Mouse (Mus musculus): ENCODE results near the gene Nrp2. TPM values are rescaled to one million over a fixed set of nuclear protein-coding genes. Genes with fewer than 3 reads are reported as not detected.

Gene Nrp2
- polyA plus RNA-seq, 1 experiment from 2014 or later, result 29.3 TPM

- Histone ChIP-seq H3K4me3 (ENCODE audit: low read depth, low read length) (peak overlapping the region; percentile 64), H3K4me1 (replicated peaks; ENCODE audit: control insufficient read depth, insufficient read depth, low read length) (peaks cover 4% of the 10 kb centered on the region; the same call in 1 of the 2 replicates), H3K27ac (ENCODE audit: low read depth, low read length) (no peak overlapping the region), H3K9ac (ENCODE audit: low read depth, low read length) (peak overlapping the region; percentile 69; the same call in 1 of the 2 replicates), H3K9me3 (ENCODE audit: control insufficient read depth, low read length) (no peaks in the 10 kb centered on the region), H3K36me3 (ENCODE audit: control insufficient read depth, insufficient read depth, low read length) (no peaks in the 10 kb centered on the region), H3K27me3 (ENCODE audit: control insufficient read depth, insufficient read depth, low read length) (peaks cover 20% of the 10 kb centered on the region), H3K4me2 (replicated peaks; ENCODE audit: low read depth, low read length) (peak overlapping the region; percentile 86)
- no peak for ATAC-seq (ENCODE audit: low FRiP score)
- WGBS, result 7% methylated on average over 17 of the region's 17 CpGs
- peak; percentile 37 for DNase-seq (ENCODE audit: low spot score)
These were observed 5.1 kb downstream of the Nrp2 start for GRCm38 (mm10) chr1:62707913-62708860.

GRCm38 (mm10) chr1:62709770-62710335, 6.8 kb downstream of the Nrp2 start:
- WGBS, result 44% methylated on average over 5 of the region's 5 CpGs
- no peak for DNase-seq (ENCODE audit: low spot score)
- Histone ChIP-seq H3K9ac (ENCODE audit: low read depth, low read length) (no peak overlapping the region), H3K36me3 (ENCODE audit: control insufficient read depth, insufficient read depth, low read length) (no peaks in the 10 kb centered on the region), H3K27me3 (ENCODE audit: control insufficient read depth, insufficient read depth, low read length) (peaks cover 18% of the 10 kb centered on the region), H3K27ac (ENCODE audit: low read depth, low read length) (no peak overlapping the region), H3K9me3 (ENCODE audit: control insufficient read depth, low read length) (no peaks in the 10 kb centered on the region), H3K4me1 (replicated peaks; ENCODE audit: control insufficient read depth, insufficient read depth, low read length) (peaks cover 2% of the 10 kb centered on the region; the same call in 1 of the 2 replicates), H3K4me3 (ENCODE audit: low read depth, low read length) (no peak overlapping the region), H3K4me2 (replicated peaks; ENCODE audit: low read depth, low read length) (no peak overlapping the region)
- ATAC-seq (ENCODE audit: low FRiP score), result no peak

DNA sequence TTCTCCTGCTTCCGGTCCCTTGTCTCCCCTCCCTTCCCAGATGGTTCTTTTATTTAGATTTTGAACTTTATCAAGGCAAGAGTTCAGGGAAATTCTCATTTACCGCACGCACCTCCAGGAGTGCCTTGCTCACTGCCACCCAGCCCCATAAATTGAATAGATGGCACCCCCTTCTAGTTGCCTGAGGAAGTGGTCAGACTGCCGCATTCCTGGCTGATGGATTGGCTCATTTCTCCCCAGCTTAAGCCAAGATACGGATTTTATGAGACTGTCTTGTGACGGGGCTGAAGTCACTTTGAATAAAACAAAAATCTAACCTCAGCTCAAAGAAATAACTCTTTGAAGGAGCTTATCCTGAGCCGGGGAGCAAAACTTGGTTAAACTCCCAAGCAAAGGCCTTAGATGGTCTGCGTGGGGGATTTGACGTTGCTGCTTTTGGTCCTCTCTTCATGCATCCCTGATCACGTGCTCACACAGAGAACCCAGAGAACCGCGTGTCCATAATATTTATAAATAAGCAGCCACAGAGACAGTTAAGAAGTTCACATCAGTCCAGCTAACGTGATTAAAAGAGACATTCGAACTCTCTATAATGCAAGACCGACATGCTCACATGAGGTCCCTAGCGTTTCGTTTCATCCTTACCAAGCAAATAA, 10.1 kb downstream of the Nrp2 start:
- Histone ChIP-seq H3K27me3 (ENCODE audit: control insufficient read depth, insufficient read depth, low read length) (peaks cover 6% of the 10 kb centered on the region), H3K9ac (ENCODE audit: low read depth, low read length) (no peak overlapping the region), H3K36me3 (ENCODE audit: control insufficient read depth, insufficient read depth, low read length) (no peaks in the 10 kb centered on the region), H3K9me3 (ENCODE audit: control insufficient read depth, low read length) (no peaks in the 10 kb centered on the region), H3K4me3 (ENCODE audit: low read depth, low read length) (no peak overlapping the region), H3K27ac (ENCODE audit: low read depth, low read length) (no peak overlapping the region), H3K4me2 (replicated peaks; ENCODE audit: low read depth, low read length) (no peak overlapping the region), H3K4me1 (replicated peaks; ENCODE audit: control insufficient read depth, insufficient read depth, low read length) (peaks cover 5% of the 10 kb centered on the region)
- no peak for DNase-seq (ENCODE audit: low spot score)
- 88% methylated on average over 17 of the region's 17 CpGs for WGBS
- ATAC-seq (ENCODE audit: low FRiP score), result no peak

GRCm38 (mm10) chr1:62715004-62715403, 11.9 kb downstream of the Nrp2 start:
- no peak for DNase-seq (ENCODE audit: low spot score)

GRCm38 (mm10) chr1:62715692-62716091, 12.6 kb downstream of the Nrp2 start:
- 42% methylated on average over 4 of the region's 4 CpGs for WGBS
- ATAC-seq (ENCODE audit: low FRiP score) (no peak), DNase-seq (ENCODE audit: low spot score) (no peak)
- Histone ChIP-seq H3K27me3 (ENCODE audit: control insufficient read depth, insufficient read depth, low read length) (no peaks in the 10 kb centered on the region), H3K9me3 (ENCODE audit: control insufficient read depth, low read length) (no peaks in the 10 kb centered on the region), H3K36me3 (ENCODE audit: control insufficient read depth, insufficient read depth, low read length) (no peaks in the 10 kb centered on the region), H3K4me2 (replicated peaks; ENCODE audit: low read depth, low read length) (no peak overlapping the region), H3K9ac (ENCODE audit: low read depth, low read length) (no peak overlapping the region), H3K4me1 (replicated peaks; ENCODE audit: control insufficient read depth, insufficient read depth, low read length) (peaks cover 4% of the 10 kb centered on the region), H3K4me3 (ENCODE audit: low read depth, low read length) (no peak overlapping the region), H3K27ac (ENCODE audit: low read depth, low read length) (no peak overlapping the region)

More at GRCm38 (mm10) chr1:62715004-62715403, 11.9 kb downstream of the Nrp2 start:
- 93% methylated on average over 1 of the region's 1 CpGs for WGBS
- H3K4me1 ChIP-seq (replicated peaks; ENCODE audit: control insufficient read depth, insufficient read depth, low read length), result peaks cover 4% of the 10 kb centered on the region
- H3K9me3 ChIP-seq (ENCODE audit: control insufficient read depth, low read length), result no peaks in the 10 kb centered on the region
- H3K27ac ChIP-seq (ENCODE audit: low read depth, low read length), result no peak overlapping the region
- no peak overlapping the region for H3K9ac ChIP-seq (ENCODE audit: low read depth, low read length)
- no peaks in the 10 kb centered on the region for H3K36me3 ChIP-seq (ENCODE audit: control insufficient read depth, insufficient read depth, low read length)
- no peak for ATAC-seq (ENCODE audit: low FRiP score)
- no peak overlapping the region for H3K4me3 ChIP-seq (ENCODE audit: low read depth, low read length)
- H3K4me2 ChIP-seq (replicated peaks; ENCODE audit: low read depth, low read length), result no peak overlapping the region
- H3K27me3 ChIP-seq (ENCODE audit: control insufficient read depth, insufficient read depth, low read length), result no peaks in the 10 kb centered on the region

DNA sequence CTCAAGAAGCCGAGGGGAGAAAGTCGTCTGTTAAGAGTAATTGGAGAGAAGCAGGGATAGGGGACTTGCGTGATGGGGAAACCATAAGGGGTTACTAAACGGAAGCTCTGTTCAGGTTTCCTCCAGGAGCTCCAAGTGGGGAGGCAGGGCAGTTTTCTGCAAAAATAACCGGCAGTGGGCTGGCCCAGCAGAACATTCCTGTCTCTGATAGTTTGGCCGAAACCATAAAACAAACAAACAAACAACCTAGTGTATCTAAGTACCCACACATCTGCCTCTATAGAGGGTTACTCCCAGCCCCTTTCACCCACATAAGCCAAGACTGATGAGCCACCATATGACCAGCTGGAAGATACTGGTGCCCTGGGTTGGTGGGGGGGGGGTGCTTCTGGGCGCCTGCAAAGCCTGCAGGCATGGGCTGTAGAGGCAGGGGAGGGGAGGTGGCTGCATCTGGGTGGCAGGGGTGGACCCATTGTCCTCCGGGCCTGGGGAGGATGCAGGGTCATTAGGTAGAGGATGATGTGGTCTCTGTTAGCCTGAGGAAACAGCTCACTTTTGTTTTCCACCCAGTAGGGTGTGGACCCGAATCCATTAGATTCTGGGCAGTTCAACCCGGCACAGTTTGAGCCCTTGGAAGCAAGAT, 13.9 kb downstream of the Nrp2 start:
- H3K27ac ChIP-seq (ENCODE audit: low read depth, low read length), result 0 out of 2 replicates have a peak overlapping the region, but pooled peaks have one; percentile 31
- 0 out of 2 replicates have a peak overlapping the region, but pooled peaks have one; percentile 8 for H3K4me2 ChIP-seq (replicated peaks; ENCODE audit: low read depth, low read length)
- peaks cover 4% of the 10 kb centered on the region for H3K4me1 ChIP-seq (replicated peaks; ENCODE audit: control insufficient read depth, insufficient read depth, low read length)
- ATAC-seq (ENCODE audit: low FRiP score), result peak; percentile 60
- H3K27me3 ChIP-seq (ENCODE audit: control insufficient read depth, insufficient read depth, low read length), result no peaks in the 10 kb centered on the region
- 0 out of 2 replicates have a peak overlapping the region, but pooled peaks have one; percentile 21 for H3K9ac ChIP-seq (ENCODE audit: low read depth, low read length)
- no peaks in the 10 kb centered on the region for H3K36me3 ChIP-seq (ENCODE audit: control insufficient read depth, insufficient read depth, low read length)
- DNase-seq (ENCODE audit: low spot score), result no peak
- no peaks in the 10 kb centered on the region for H3K9me3 ChIP-seq (ENCODE audit: control insufficient read depth, low read length)
- 32% methylated on average over 10 of the region's 10 CpGs for WGBS
- no peak overlapping the region for H3K4me3 ChIP-seq (ENCODE audit: low read depth, low read length)

- peaks cover 4% of the 10 kb centered on the region for H3K4me1 ChIP-seq (replicated peaks; ENCODE audit: control insufficient read depth, insufficient read depth, low read length)
- no peaks in the 10 kb centered on the region for H3K27me3 ChIP-seq (ENCODE audit: control insufficient read depth, insufficient read depth, low read length)
- 41% methylated on average over 13 of the region's 13 CpGs for WGBS
- no peak overlapping the region for H3K4me3 ChIP-seq (ENCODE audit: low read depth, low read length)
- H3K9ac ChIP-seq (ENCODE audit: low read depth, low read length), result no peak overlapping the region
- no peaks in the 10 kb centered on the region for H3K36me3 ChIP-seq (ENCODE audit: control insufficient read depth, insufficient read depth, low read length)
- DNase-seq (ENCODE audit: low spot score) (peak; percentile 54), ATAC-seq (ENCODE audit: low FRiP score) (peak; percentile 30; the same call in 1 of the 2 replicates)
- no peaks in the 10 kb centered on the region for H3K9me3 ChIP-seq (ENCODE audit: control insufficient read depth, low read length)
- 0 out of 2 replicates have a peak overlapping the region, but pooled peaks have one; percentile 8 for H3K4me2 ChIP-seq (replicated peaks; ENCODE audit: low read depth, low read length)
- H3K27ac ChIP-seq (ENCODE audit: low read depth, low read length), result 0 out of 2 replicates have a peak overlapping the region, but pooled peaks have one; percentile 31
These were observed 14.6 kb downstream of the Nrp2 start for GRCm38 (mm10) chr1:62717552-62718236.

DNA sequence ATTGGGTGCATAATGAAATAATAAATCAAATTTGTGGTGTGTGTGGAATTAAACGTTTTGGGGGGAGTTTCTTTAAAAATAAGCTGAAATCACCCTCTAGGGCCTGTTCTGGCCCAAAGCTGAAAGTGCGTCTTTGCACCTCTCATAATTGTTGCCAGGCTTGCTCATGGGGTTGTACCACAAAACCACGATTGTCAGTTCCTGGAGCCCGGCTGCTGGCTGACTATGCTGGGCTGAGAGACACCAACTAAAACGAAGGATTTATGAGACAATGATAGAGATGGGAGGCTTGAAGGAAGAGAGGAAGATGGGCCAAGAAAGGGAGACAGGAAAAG, 15.1 kb downstream of the Nrp2 start:
- Histone ChIP-seq H3K36me3 (ENCODE audit: control insufficient read depth, insufficient read depth, low read length) (no peaks in the 10 kb centered on the region), H3K27me3 (ENCODE audit: control insufficient read depth, insufficient read depth, low read length) (no peaks in the 10 kb centered on the region), H3K4me2 (replicated peaks; ENCODE audit: low read depth, low read length) (no peak overlapping the region), H3K4me3 (ENCODE audit: low read depth, low read length) (no peak overlapping the region), H3K4me1 (replicated peaks; ENCODE audit: control insufficient read depth, insufficient read depth, low read length) (peaks cover 4% of the 10 kb centered on the region), H3K9ac (ENCODE audit: low read depth, low read length) (no peak overlapping the region), H3K9me3 (ENCODE audit: control insufficient read depth, low read length) (no peaks in the 10 kb centered on the region), H3K27ac (ENCODE audit: low read depth, low read length) (no peak overlapping the region)
- DNase-seq (ENCODE audit: low spot score), result no peak
- 59% methylated on average over 5 of the region's 5 CpGs for WGBS
- no peak for ATAC-seq (ENCODE audit: low FRiP score)
